Mouse (Mus musculus): ENCODE results near the gene Sec11a. TPM values are rescaled to one million over a fixed set of nuclear protein-coding genes. Genes with fewer than 3 reads are reported as not detected.

The Sec11a gene
- polyA plus RNA-seq, 1 experiment from 2014 or later: 193 TPM

GRCm38 (mm10) chr7:80911053-80911452 lies 36.5 kb downstream of the Sec11a start:
- Histone ChIP-seq H3K36me3 (peaks cover 81% of the 10 kb centered on the region), H3K4me3 (no peak overlapping the region), H3K9ac (no peak overlapping the region), H3K4me1 (replicated peaks) (no peaks in the 10 kb centered on the region), H3K4me2 (no peak overlapping the region), H3K27ac (replicated peaks) (no peak overlapping the region), H3K27me3 (no peaks in the 10 kb centered on the region), H3K9me3 (no peaks in the 10 kb centered on the region)
- ATAC-seq (ENCODE audit: low read depth): no peak
- WGBS: 87% methylated on average over 7 of the region's 7 CpGs

- 4% methylated on average over 19 of the region's 19 CpGs for WGBS
- Histone ChIP-seq H3K4me1 (replicated peaks) (peaks cover 32% of the 10 kb centered on the region), H3K9me3 (no peaks in the 10 kb centered on the region), H3K27ac (replicated peaks) (peak within 1 kb of the TSS; percentile 9), H3K9ac (peak within 1 kb of the TSS; percentile 75), H3K27me3 (no peaks in the 10 kb centered on the region), H3K4me2 (peak within 1 kb of the TSS; percentile 79), H3K36me3 (peaks cover 47% of the 10 kb centered on the region), H3K4me3 (peak within 1 kb of the TSS; percentile 41)
- ATAC-seq (ENCODE audit: low read depth): peak; percentile 44
Measured at GRCm38 (mm10) chr7:80904921-80905515, 42.6 kb downstream of the Sec11a start, which contains the start of gene Nmb. Gene Nmb (minus strand): TSS chr7:80905076.

DNA sequence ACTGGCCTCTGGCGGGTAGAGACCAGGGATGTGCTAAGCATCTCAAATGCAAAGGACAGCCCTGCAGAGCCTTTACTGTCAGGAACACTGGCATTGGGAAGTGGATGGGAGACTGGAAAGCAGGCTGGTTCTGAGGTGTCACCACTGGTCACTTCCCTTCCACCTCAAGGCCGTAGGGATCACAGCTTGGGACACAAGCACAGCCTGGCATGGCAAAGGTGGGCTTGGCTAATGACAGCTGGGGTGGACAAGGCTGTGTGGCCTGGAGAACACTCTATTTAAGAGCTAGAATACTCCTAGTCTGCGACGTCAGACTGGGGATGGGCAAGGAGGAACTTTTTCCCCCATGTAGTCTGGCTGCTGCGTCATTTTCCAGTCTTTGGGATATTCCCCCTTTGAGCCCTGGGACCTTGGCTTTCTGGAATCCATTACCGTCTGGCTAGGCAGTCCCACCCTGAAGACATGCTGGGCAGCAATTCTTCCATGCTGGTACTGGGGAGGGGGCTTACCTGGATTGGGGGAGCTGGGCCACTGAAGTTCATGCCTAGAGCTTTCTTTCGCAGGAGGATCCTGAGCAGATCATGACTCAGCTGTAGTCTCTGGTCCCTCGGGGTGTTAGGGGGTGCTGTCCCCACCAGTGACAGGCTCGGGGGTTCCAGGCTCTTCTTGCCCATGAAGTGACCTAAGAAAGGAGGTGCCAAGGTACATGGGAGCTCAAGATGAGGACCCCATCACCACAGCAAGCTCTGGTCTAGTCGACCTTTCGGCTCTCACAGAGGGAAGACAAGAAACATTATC lies 43.8 kb downstream of the Sec11a start:
- no peak for ATAC-seq (ENCODE audit: low read depth)
- no peak overlapping the region for H3K4me2 ChIP-seq
- peaks cover 37% of the 10 kb centered on the region for H3K4me1 ChIP-seq (replicated peaks)
- peak overlapping the region; percentile 75 for H3K9ac ChIP-seq
- H3K27ac ChIP-seq (replicated peaks): no peak overlapping the region
- no peaks in the 10 kb centered on the region for H3K9me3 ChIP-seq
- WGBS: 90% methylated on average over 11 of the region's 11 CpGs
- no peak overlapping the region for H3K4me3 ChIP-seq
- H3K27me3 ChIP-seq: no peaks in the 10 kb centered on the region
- H3K36me3 ChIP-seq: peaks cover 37% of the 10 kb centered on the region

- Histone ChIP-seq H3K4me1 (replicated peaks) (peaks cover 37% of the 10 kb centered on the region), H3K9me3 (no peaks in the 10 kb centered on the region), H3K4me3 (peak overlapping the region; percentile 81), H3K4me2 (peak overlapping the region; percentile 97), H3K36me3 (peaks cover 40% of the 10 kb centered on the region), H3K27ac (replicated peaks) (peak overlapping the region; percentile 84), H3K9ac (peak overlapping the region; percentile 79), H3K27me3 (no peaks in the 10 kb centered on the region)
- WGBS: 36% methylated on average over 15 of the region's 15 CpGs
- ATAC-seq (ENCODE audit: low read depth): peak; percentile 45
Measured at GRCm38 (mm10) chr7:80901541-80902274, 45.9 kb downstream of the Sec11a start.

DNA sequence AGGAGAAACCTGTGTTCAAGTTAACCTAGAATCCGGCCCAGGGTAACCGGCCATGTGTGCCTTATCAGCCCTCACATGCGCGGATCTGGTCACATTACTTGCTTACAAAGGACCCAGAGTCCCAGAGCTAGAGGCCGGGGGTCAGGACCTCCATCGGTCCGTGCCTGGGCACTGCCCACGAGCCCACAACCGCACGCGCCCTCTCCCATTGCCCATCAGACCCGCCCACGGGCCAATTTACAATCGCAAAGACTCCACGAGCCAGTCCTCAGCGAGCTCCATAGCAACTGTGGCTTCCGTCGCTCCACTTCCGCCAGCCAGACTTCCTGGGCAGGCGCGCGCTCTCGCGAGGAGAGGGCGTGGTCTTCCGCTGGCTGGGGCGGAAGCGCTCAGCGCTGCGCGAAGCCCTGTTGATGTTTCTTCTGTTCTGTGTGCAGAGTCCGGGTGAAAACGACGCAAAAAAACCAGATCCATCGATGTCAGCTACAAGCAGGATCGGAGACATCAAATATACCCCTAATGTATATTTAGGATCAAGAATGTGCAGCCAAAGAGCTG lies 46.6 kb downstream of the Sec11a start, which contains the start of gene Wdr73:
Wdr73 (minus strand) TSS at position 326 of the 558 bp plus-strand sequence.
- Histone ChIP-seq H3K9me3 (no peaks in the 10 kb centered on the region), H3K36me3 (peaks cover 42% of the 10 kb centered on the region)

DNA sequence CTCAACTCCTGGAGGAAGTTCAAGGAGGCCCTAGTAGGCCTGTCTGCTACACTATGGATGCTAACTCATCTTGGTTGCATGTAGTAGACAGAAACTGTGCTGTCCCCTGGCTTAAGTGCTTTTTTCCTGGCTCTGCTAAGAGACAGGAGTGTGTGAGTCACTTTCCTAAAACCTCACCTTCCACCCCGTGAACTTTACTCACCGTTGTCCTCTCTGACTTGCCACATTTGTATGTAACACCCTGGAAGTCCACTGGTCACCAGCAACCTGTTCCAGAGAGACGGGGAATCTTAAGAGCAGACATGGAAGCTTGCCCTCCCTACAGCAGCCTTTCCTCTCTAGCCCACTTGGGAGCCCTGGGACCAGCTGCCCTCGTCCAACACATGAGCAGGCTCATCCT lies 49.9 kb downstream of the Sec11a start:
- no peaks in the 10 kb centered on the region for H3K27me3 ChIP-seq
- ATAC-seq (ENCODE audit: low read depth): no peak
- H3K36me3 ChIP-seq: peaks cover 56% of the 10 kb centered on the region
- peaks cover 22% of the 10 kb centered on the region for H3K4me1 ChIP-seq (replicated peaks)
- H3K27ac ChIP-seq (replicated peaks): no peak overlapping the region
- H3K4me3 ChIP-seq: no peak overlapping the region
- H3K4me2 ChIP-seq: no peak overlapping the region
- no peak overlapping the region for H3K9ac ChIP-seq
- 89% methylated on average over 4 of the region's 4 CpGs for WGBS
- no peaks in the 10 kb centered on the region for H3K9me3 ChIP-seq

More for the DNA sequence above, 46.6 kb downstream of the Sec11a start, which contains the start of gene Wdr73:
- H3K4me1 ChIP-seq (replicated peaks): peaks cover 37% of the 10 kb centered on the region
- H3K9ac ChIP-seq: peak within 1 kb of the TSS; percentile 79
- H3K27ac ChIP-seq (replicated peaks): peak within 1 kb of the TSS; percentile 84
- H3K4me2 ChIP-seq: peak within 1 kb of the TSS; percentile 97
- peak within 1 kb of the TSS; percentile 81 for H3K4me3 ChIP-seq
- WGBS: under 1% methylated on average over 36 of the region's 36 CpGs
- H3K27me3 ChIP-seq: no peaks in the 10 kb centered on the region
- peak; percentile 94 for ATAC-seq (ENCODE audit: low read depth)

DNA sequence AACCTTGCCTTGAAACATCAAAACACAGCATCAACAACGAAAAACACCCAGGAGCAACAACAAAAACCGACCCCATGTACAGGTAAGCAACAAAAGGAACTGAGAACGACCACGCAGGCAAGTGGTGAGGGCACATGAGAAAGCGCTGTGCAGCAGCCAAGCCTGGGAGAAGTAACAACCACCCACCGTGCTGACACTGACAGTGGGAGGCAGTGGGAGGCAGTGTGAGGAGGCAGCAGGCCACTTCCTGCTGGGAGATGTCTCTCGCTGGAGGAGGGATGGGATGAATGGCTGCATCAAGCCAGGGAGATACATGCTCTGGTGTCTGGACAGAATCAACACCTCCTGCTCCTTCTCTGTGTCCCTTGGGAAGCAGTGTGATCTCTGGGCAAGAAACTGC lies 50.4 kb downstream of the Sec11a start:
- Histone ChIP-seq H3K4me1 (replicated peaks) (peaks cover 20% of the 10 kb centered on the region), H3K4me3 (no peak overlapping the region), H3K27me3 (no peaks in the 10 kb centered on the region), H3K36me3 (peaks cover 58% of the 10 kb centered on the region), H3K27ac (replicated peaks) (no peak overlapping the region), H3K4me2 (no peak overlapping the region), H3K9ac (no peak overlapping the region), H3K9me3 (no peaks in the 10 kb centered on the region)
- 92% methylated on average over 7 of the region's 7 CpGs for WGBS
- ATAC-seq (ENCODE audit: low read depth): no peak

DNA sequence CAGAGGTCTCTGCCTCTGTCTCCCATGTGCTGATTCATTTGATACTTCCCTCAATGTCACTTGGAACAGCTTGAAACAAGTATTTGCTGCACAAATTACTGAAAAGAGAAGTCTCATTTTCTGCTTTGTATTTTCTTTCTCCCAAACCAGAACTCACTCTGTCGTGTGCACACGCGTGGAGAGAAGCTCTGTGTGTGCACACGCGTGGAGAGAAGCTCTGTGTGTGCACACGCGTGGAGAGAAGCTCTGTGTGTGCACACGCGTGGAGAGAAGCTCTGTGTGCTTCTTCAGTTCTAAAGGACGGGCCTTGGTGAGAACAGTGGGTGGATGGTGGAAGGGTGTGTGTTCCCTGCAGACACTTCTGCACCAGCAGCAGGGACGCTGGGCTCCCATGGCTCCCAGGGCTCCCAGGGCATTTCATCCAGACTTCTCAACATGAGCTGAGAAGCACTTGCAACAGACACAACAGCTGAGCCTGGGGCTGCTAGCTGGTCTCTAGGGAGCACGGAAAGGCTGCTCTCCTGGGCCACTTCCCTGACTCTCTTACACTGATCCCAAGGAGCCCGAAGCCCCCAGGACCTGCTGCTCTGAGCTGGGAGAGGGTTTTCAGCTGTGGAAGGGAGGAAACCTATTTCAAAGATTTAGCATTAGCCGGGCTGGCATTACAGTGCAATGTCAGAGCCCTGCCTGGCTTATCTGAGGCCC lies 52.6 kb downstream of the Sec11a start:
- H3K4me3 ChIP-seq: no peak overlapping the region
- no peaks in the 10 kb centered on the region for H3K9me3 ChIP-seq
- ATAC-seq (ENCODE audit: low read depth): no peak
- H3K27me3 ChIP-seq: no peaks in the 10 kb centered on the region
- WGBS: 93% methylated on average over 14 of the region's 14 CpGs
- H3K36me3 ChIP-seq: peaks cover 76% of the 10 kb centered on the region
- peaks cover 4% of the 10 kb centered on the region for H3K4me1 ChIP-seq (replicated peaks)
- no peak overlapping the region for H3K9ac ChIP-seq
- H3K4me2 ChIP-seq: no peak overlapping the region
- no peak overlapping the region for H3K27ac ChIP-seq (replicated peaks)

DNA sequence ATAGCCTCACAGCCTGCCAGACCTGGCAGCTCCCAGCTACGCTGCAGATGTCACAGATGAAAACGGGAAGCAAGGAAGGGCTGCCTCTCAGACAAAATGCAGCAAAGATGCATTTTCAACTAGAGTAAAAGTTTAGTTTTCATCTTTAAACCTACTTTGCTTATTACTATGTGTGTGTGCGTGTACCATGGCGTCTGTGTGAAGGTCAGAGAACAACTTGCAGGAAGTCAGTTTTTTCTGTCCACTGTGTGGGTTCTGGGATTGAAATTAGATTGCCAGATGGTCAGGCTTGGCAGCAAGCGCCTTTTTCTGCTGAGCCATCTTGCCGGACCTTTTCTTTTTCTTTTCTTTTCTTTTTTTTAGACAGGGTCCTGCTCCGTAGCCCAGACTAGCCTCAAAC lies 53.4 kb downstream of the Sec11a start:
- 87% methylated on average over 7 of the region's 7 CpGs for WGBS

DNA sequence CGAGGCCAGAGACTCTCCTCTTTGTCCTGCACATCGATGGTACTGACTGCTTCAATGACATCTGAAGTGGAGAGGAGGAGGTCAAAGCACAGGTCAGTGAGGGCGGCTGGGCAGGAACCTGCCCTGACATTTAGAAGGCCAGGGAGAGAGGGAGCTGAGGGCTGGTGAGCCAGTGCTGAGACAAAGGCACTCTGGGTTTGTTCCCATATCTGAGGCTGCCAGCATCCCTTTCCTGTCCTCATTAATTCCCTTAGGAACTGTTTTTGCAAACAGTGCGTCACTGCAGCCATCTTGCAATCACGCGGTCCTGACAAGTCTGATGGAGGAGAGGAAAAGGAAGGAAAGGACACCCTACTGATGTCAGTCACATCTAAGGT lies 53.8 kb downstream of the Sec11a start:
- ATAC-seq (ENCODE audit: low read depth): no peak
- Histone ChIP-seq H3K4me3 (no peak overlapping the region), H3K27me3 (no peaks in the 10 kb centered on the region), H3K36me3 (peaks cover 84% of the 10 kb centered on the region), H3K9me3 (no peaks in the 10 kb centered on the region), H3K4me2 (no peak overlapping the region), H3K27ac (replicated peaks) (peak overlapping the region; percentile 23; the same call in 1 of the 2 replicates), H3K9ac (no peak overlapping the region), H3K4me1 (replicated peaks) (peaks cover 12% of the 10 kb centered on the region)
- WGBS: 80% methylated on average over 6 of the region's 6 CpGs

More for the DNA sequence above, 53.4 kb downstream of the Sec11a start:
- Histone ChIP-seq H3K4me3 (no peak overlapping the region), H3K36me3 (peaks cover 83% of the 10 kb centered on the region), H3K9ac (no peak overlapping the region), H3K27me3 (no peaks in the 10 kb centered on the region), H3K9me3 (no peaks in the 10 kb centered on the region), H3K4me2 (no peak overlapping the region), H3K4me1 (replicated peaks) (peaks cover 7% of the 10 kb centered on the region), H3K27ac (replicated peaks) (0 out of 2 replicates have a peak overlapping the region, but pooled peaks have one; percentile 23)
- ATAC-seq (ENCODE audit: low read depth): no peak

DNA sequence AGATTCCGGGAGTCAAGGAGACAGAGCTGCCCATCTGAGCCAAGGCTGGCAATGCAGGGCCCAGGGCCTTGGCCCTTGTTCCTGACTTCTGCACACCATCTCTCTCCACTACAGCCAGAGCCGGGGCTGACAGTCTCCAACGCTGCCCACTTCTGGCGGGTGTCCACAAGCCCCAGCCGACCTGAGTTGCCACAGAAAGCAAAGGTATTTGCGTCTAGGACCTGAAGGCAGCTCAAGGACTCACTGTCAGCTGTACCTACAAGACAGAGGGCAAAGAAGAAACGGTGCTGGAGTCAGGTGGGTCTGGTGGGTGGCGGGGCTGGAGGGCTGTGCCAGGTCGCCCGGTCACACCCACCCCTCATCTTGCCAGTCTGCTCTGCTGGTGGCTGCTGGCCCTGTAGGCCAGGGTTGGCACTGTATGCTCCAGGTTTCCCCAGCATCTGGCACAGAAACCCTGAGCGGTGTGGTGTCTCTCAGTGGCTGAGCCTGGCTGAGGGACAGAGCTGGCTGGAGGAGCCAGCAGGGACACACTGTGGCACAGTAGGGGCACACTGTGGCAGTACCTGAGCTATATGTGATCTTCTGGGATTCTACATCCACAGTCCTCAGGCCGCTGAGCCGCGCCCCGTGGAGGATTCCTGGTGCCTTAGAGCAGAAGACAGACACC lies 54.4 kb downstream of the Sec11a start:
- WGBS: 94% methylated on average over 15 of the region's 15 CpGs
- H3K9me3 ChIP-seq: no peaks in the 10 kb centered on the region
- no peaks in the 10 kb centered on the region for H3K27me3 ChIP-seq
- peak overlapping the region; percentile 23; the same call in 1 of the 2 replicates for H3K27ac ChIP-seq (replicated peaks)
- H3K4me3 ChIP-seq: no peak overlapping the region
- no peak for ATAC-seq (ENCODE audit: low read depth)
- H3K4me2 ChIP-seq: no peak overlapping the region
- H3K36me3 ChIP-seq: peaks cover 80% of the 10 kb centered on the region
- peaks cover 15% of the 10 kb centered on the region for H3K4me1 ChIP-seq (replicated peaks)
- no peak overlapping the region for H3K9ac ChIP-seq

All from neural tube, embryonic 13.5 days (tissue).